Mouse (Mus musculus) intestine, embryonic 14.5 days (tissue): ENCODE data around the gene Cyp11a1. TPM values are rescaled to one million over a fixed set of nuclear protein-coding genes. Genes with fewer than 3 reads are reported as not detected.

Source experiments
- ATAC-seq: fragments of 200-750 bp; cut with Nextera tagmentation; replicated peaks from 2 replicates; pipeline ENCODE4 v1.8.0; 2017; ENCODE audit warnings: low read depth, moderate number of reproducible peaks, moderate TSS enrichment, moderate library complexity; ENCODE audit not compliant: low FRiP score, low TSS enrichment
- DNase-seq: peaks from one replicate; pipeline ENCODE4 v3.0.0-alpha.2; 2018; ENCODE audit warnings: low spot score
- H3K27ac ChIP-seq: fragments of 300-500 bp; sonication (generic); 2 replicates; pipeline ENCODE4 v1.5.1; 2014; ENCODE audit warnings: low read depth, mild to moderate bottlenecking, control low read depth
- H3K27me3 ChIP-seq: fragments of 300-500 bp; sonication (generic); replicated peaks from 2 replicates; pipeline ENCODE4 v1.6.1; 2014; ENCODE audit warnings: low read length, control low read depth; ENCODE audit not compliant: control insufficient read depth, insufficient read depth
- H3K36me3 ChIP-seq: fragments of 300-500 bp; sonication (generic); 2 replicates; pipeline ENCODE4 v1.6.1; 2014; ENCODE audit warnings: low read length, control low read depth; ENCODE audit not compliant: control insufficient read depth, insufficient read depth
- H3K4me1 ChIP-seq: fragments of 300-500 bp; sonication (generic); replicated peaks from 2 replicates; pipeline ENCODE4 v1.6.1; 2014; ENCODE audit warnings: low read length, control low read depth, mixed read lengths; ENCODE audit not compliant: control insufficient read depth, insufficient read depth
- H3K4me2 ChIP-seq: fragments of 300-500 bp; sonication (generic); 2 replicates; pipeline ENCODE4 v1.6.1; 2014; ENCODE audit warnings: low read length
- H3K4me3 ChIP-seq: fragments of 300-500 bp; sonication (generic); 2 replicates; pipeline ENCODE4 v1.5.1; 2014; ENCODE audit warnings: low read depth, low read length, control low read depth, mixed read lengths
- H3K9ac ChIP-seq: fragments of 300-500 bp; sonication (generic); 2 replicates; pipeline ENCODE4 v1.6.1; 2014; ENCODE audit warnings: mild to moderate bottlenecking, low read length
- H3K9me3 ChIP-seq: fragments of 300-500 bp; sonication (generic); 2 replicates; pipeline ENCODE4 v1.6.1; 2016; ENCODE audit warnings: low read length, control low read depth; ENCODE audit not compliant: control insufficient read depth
- WGBS: fragments of 180-500 bp; shearing (Covaris S2); extraction: QIAGEN DNeasy Blood & Tissue Kit; methylation state at CpG from one replicate; pipeline ENCODE4 v1.1.7; 2014; 5-methylcytosine and 5-hydroxymethylcytosine counted together
- polyA plus RNA-seq: library from polyadenylated mRNA; unstranded; fragments of >200 nt; fragmentation: Nextera tagmentation; extraction: Ambion mirVana; gene quantifications from 2 replicates; pipeline ENCODE4 v1.2.1, GENCODE M21; 2014

The Cyp11a1 gene
- polyA plus RNA-seq, 1 experiment from 2014 or later = 3.0 TPM

GRCm38 (mm10) chr9:58063531-58063930 is 57.3 kb downstream of the Cyp11a1 start, which contains the start of gene Stra6:
Gene Stra6 (plus strand): TSS chr9:58063788.
- no peak within 1 kb of the TSS for H3K4me3 ChIP-seq
- H3K4me2 ChIP-seq = no peak within 1 kb of the TSS
- H3K27ac ChIP-seq = no peak within 1 kb of the TSS
- peaks cover 3% of the 10 kb centered on the region; the same call in 1 of the 2 replicates for H3K27me3 ChIP-seq
- DNase-seq (no peak), ATAC-seq (no peak)
- no peaks in the 10 kb centered on the region for H3K9me3 ChIP-seq
- peaks cover 6% of the 10 kb centered on the region; the same call in 1 of the 2 replicates for H3K4me1 ChIP-seq
- H3K36me3 ChIP-seq = no peaks in the 10 kb centered on the region
- H3K9ac ChIP-seq = no peak within 1 kb of the TSS
- 9% methylated on average over 3 of the region's 3 CpGs for whole genome bisulfite sequencing

GRCm38 (mm10) chr9:58065532-58065931 is 59.3 kb downstream of the Cyp11a1 start:
- no peak overlapping the region for H3K27ac ChIP-seq
- H3K4me3 ChIP-seq = no peak overlapping the region
- 58% methylated on average over 6 of the region's 6 CpGs for WGBS
- H3K9ac ChIP-seq = no peak overlapping the region
- H3K9me3 ChIP-seq = no peaks in the 10 kb centered on the region
- peaks cover 6% of the 10 kb centered on the region; the same call in 1 of the 2 replicates for H3K4me1 ChIP-seq
- no peak overlapping the region for H3K4me2 ChIP-seq
- ATAC-seq (no peak), DNase-seq (no peak)
- H3K36me3 ChIP-seq = no peaks in the 10 kb centered on the region
- peaks cover 3% of the 10 kb centered on the region; the same call in 1 of the 2 replicates for H3K27me3 ChIP-seq

- Histone ChIP-seq H3K4me2 (no peak overlapping the region), H3K27me3 (peaks cover 3% of the 10 kb centered on the region; the same call in 1 of the 2 replicates), H3K4me3 (no peak overlapping the region), H3K9ac (no peak overlapping the region), H3K4me1 (peaks cover 6% of the 10 kb centered on the region; the same call in 1 of the 2 replicates), H3K36me3 (no peaks in the 10 kb centered on the region), H3K27ac (no peak overlapping the region), H3K9me3 (no peaks in the 10 kb centered on the region)
- 68% methylated on average over 6 of the region's 6 CpGs for WGBS
- ATAC-seq = no peak
- DNase-seq = no peak
Measured at GRCm38 (mm10) chr9:58065977-58066730, 59.9 kb downstream of the Cyp11a1 start.

GRCm38 (mm10) chr9:58066731-58067095 is 60.5 kb downstream of the Cyp11a1 start:
- H3K9ac ChIP-seq = no peak overlapping the region
- H3K4me3 ChIP-seq = no peak overlapping the region
- H3K4me1 ChIP-seq = peaks cover 6% of the 10 kb centered on the region; the same call in 1 of the 2 replicates
- H3K36me3 ChIP-seq = no peaks in the 10 kb centered on the region
- H3K27me3 ChIP-seq = 0 out of 2 replicates have a peak, but pooled peaks cover 2% of the 10 kb centered on the region
- ATAC-seq (no peak), DNase-seq (no peak)
- H3K27ac ChIP-seq = no peak overlapping the region
- WGBS = 69% methylated on average over 6 of the region's 6 CpGs
- H3K4me2 ChIP-seq = no peak overlapping the region
- H3K9me3 ChIP-seq = no peaks in the 10 kb centered on the region

- H3K4me3 ChIP-seq = no peak overlapping the region
- H3K36me3 ChIP-seq = no peaks in the 10 kb centered on the region
- WGBS = 85% methylated on average over 3 of the region's 3 CpGs
- H3K27ac ChIP-seq = no peak overlapping the region
- peaks cover 6% of the 10 kb centered on the region; the same call in 1 of the 2 replicates for H3K4me1 ChIP-seq
- no peaks in the 10 kb centered on the region for H3K9me3 ChIP-seq
- no peak overlapping the region for H3K4me2 ChIP-seq
- no peak overlapping the region for H3K9ac ChIP-seq
- DNase-seq (no peak), ATAC-seq (no peak)
- no peaks in the 10 kb centered on the region for H3K27me3 ChIP-seq
Measured at GRCm38 (mm10) chr9:58067546-58067945, 61.3 kb downstream of the Cyp11a1 start.

GRCm38 (mm10) chr9:58074561-58074960 is 68.3 kb downstream of the Cyp11a1 start:
- no peak for ATAC-seq
- Histone ChIP-seq H3K4me2 (no peak overlapping the region), H3K36me3 (no peaks in the 10 kb centered on the region), H3K27ac (no peak overlapping the region), H3K9ac (no peak overlapping the region), H3K4me3 (no peak overlapping the region), H3K9me3 (no peaks in the 10 kb centered on the region), H3K4me1 (no peaks in the 10 kb centered on the region), H3K27me3 (no peaks in the 10 kb centered on the region)
- no peak for DNase-seq
- WGBS = 52% methylated on average over 3 of the region's 3 CpGs

Other genes starting within 250 kb of the Cyp11a1 start
- gene Clk3, start 240.6 kb upstream of the Cyp11a1 start, polyA plus RNA-seq = 64.2 and 69.6 TPM in 2 replicates
- 7.3 and 8.4 TPM in 2 replicates for gene Arid3b, start 169.6 kb upstream of the Cyp11a1 start, polyA plus RNA-seq
- 91.4 and 96.8 TPM in 2 replicates for gene Ubl7, start 95.4 kb upstream of the Cyp11a1 start, polyA plus RNA-seq
- gene Sema7a, start 66.3 kb upstream of the Cyp11a1 start, polyA plus RNA-seq = 0.34 and 0.38 TPM in 2 replicates
- 8.6 and 9.5 TPM in 2 replicates for gene Stra6, start 57.4 kb downstream of the Cyp11a1 start, polyA plus RNA-seq
- gene Ccdc33, start 112.4 kb downstream of the Cyp11a1 start, polyA plus RNA-seq = 0.11 and 0.27 TPM in 2 replicates
- gene Islr, start 197.9 kb downstream of the Cyp11a1 start, polyA plus RNA-seq = 65.5 and 71.3 TPM in 2 replicates
- 1.7 and 1.8 TPM in 2 replicates for gene Islr2, start 197.9 kb downstream of the Cyp11a1 start, polyA plus RNA-seq
- 16.9 and 17.7 TPM in 2 replicates for gene Pml, start 243.4 kb downstream of the Cyp11a1 start, polyA plus RNA-seq
- gene Stoml1, start 246.8 kb downstream of the Cyp11a1 start, polyA plus RNA-seq = 21.3 and 22.9 TPM in 2 replicates